Mouse (Mus musculus) retina, adult 2 months (tissue): ENCODE measurements around the gene Tmem238.
"Not testable (repeated sequence)": the region's sequence is repeated elsewhere in the genome, so short reads cannot be mapped to it uniquely, and the experiment has no call there.

Experiments used
- DNase-seq: peaks from one replicate; pipeline ENCODE4 v3.0.0-alpha.2; 2012; ENCODE audit warnings: low read depth, low spot score

Tmem238 gene

GRCm38 (mm10) chr7:4789436-4789935, at the start of gene Tmem238:
Tmem238 (minus strand) TSS chr7:4789656.
- no peak for DNase-seq

- DNase-seq = no peak
Measured at GRCm38 (mm10) chr7:4837639-4838038, 48.2 kb upstream of the Tmem238 start.

- no peak for DNase-seq
Measured at GRCm38 (mm10) chr7:4836351-4836792, 46.9 kb upstream of the Tmem238 start.

- no peak for DNase-seq
Measured at GRCm38 (mm10) chr7:4835631-4836327, 46.3 kb upstream of the Tmem238 start.

GRCm38 (mm10) chr7:4830476-4830875, 41.0 kb upstream of the Tmem238 start:
- DNase-seq = no peak

- DNase-seq = no peak
Measured at GRCm38 (mm10) chr7:4825365-4825764, 35.9 kb upstream of the Tmem238 start.

- no peak for DNase-seq
Measured at GRCm38 (mm10) chr7:4822162-4822907, 32.9 kb upstream of the Tmem238 start.

- DNase-seq = no peak
Measured at GRCm38 (mm10) chr7:4821690-4822089, 32.2 kb upstream of the Tmem238 start.

GRCm38 (mm10) chr7:4820925-4821324, 31.5 kb upstream of the Tmem238 start:
- DNase-seq = not testable (repeated sequence)

GRCm38 (mm10) chr7:4816559-4816958, 27.1 kb upstream of the Tmem238 start:
- DNase-seq = no peak

- no peak for DNase-seq
Measured at GRCm38 (mm10) chr7:4813105-4813791, 23.8 kb upstream of the Tmem238 start.

GRCm38 (mm10) chr7:4812303-4813104, 23.0 kb upstream of the Tmem238 start, which contains the start of gene Ube2s:
Ube2s (minus strand) TSS chr7:4812590.
- peak; percentile 99 for DNase-seq

- DNase-seq = no peak
Measured at GRCm38 (mm10) chr7:4811842-4812302, 22.4 kb upstream of the Tmem238 start.

- DNase-seq = not testable (repeated sequence)
Measured at GRCm38 (mm10) chr7:4811131-4811530, 21.7 kb upstream of the Tmem238 start.

GRCm38 (mm10) chr7:4806716-4807115, 17.3 kb upstream of the Tmem238 start:
- no peak for DNase-seq

- DNase-seq = no peak
Measured at GRCm38 (mm10) chr7:4802247-4802646, 12.8 kb upstream of the Tmem238 start.

GRCm38 (mm10) chr7:4795767-4796433, 6.4 kb upstream of the Tmem238 start:
- DNase-seq = no peak

GRCm38 (mm10) chr7:4794631-4795168, 5.2 kb upstream of the Tmem238 start:
- no peak for DNase-seq

GRCm38 (mm10) chr7:4793674-4794073, 4.2 kb upstream of the Tmem238 start:
- no peak for DNase-seq

- not testable (repeated sequence) for DNase-seq
Measured at GRCm38 (mm10) chr7:4793248-4793647, 3.8 kb upstream of the Tmem238 start.
